Mouse (Mus musculus) heart, embryonic 15.5 days (tissue): ENCODE data around the gene Mns1. TPM values are rescaled to one million over a fixed set of nuclear protein-coding genes. Genes with fewer than 3 reads are reported as not detected.
"Not testable (repeated sequence)": the region's sequence is repeated elsewhere in the genome, so short reads cannot be mapped to it uniquely, and the experiment has no call there.

Experiments used
- ATAC-seq: fragments of 200-750 bp; cut with Nextera tagmentation; replicated peaks from 2 replicates; pipeline ENCODE4 v1.8.0; 2017; ENCODE audit warnings: low read depth, moderate TSS enrichment; ENCODE audit not compliant: insufficient number of reproducible peaks, insufficient read depth, low FRiP score
- H3K27ac ChIP-seq: fragments of 300-500 bp; sonication (generic); 2 replicates; pipeline ENCODE4 v1.5.1; 2015; ENCODE audit warnings: mild to moderate bottlenecking, inconsistent platforms
- H3K27me3 ChIP-seq: fragments of 300-500 bp; sonication (generic); 2 replicates; pipeline ENCODE4 v1.6.1; 2015; ENCODE audit warnings: inconsistent platforms
- H3K36me3 ChIP-seq: fragments of 300-500 bp; sonication (generic); 2 replicates; pipeline ENCODE4 v1.6.1; 2015; ENCODE audit warnings: mild to moderate bottlenecking, inconsistent platforms
- H3K4me1 ChIP-seq: fragments of 300-500 bp; sonication (generic); replicated peaks from 2 replicates; pipeline ENCODE4 v1.6.1; 2015; ENCODE audit warnings: inconsistent platforms
- H3K4me2 ChIP-seq: fragments of 300-500 bp; sonication (generic); 2 replicates; pipeline ENCODE4 v1.6.1; 2015; ENCODE audit warnings: inconsistent platforms, mild to moderate bottlenecking, moderate library complexity
- H3K4me3 ChIP-seq: fragments of 300-500 bp; sonication (generic); 2 replicates; pipeline ENCODE4 v1.5.1; 2015; ENCODE audit warnings: mild to moderate bottlenecking, inconsistent platforms
- H3K9ac ChIP-seq: fragments of 300-500 bp; sonication (generic); 2 replicates; pipeline ENCODE4 v1.6.1; 2015; ENCODE audit warnings: mild to moderate bottlenecking, inconsistent platforms
- H3K9me3 ChIP-seq: fragments of 300-500 bp; sonication (generic); replicated peaks from 2 replicates; pipeline ENCODE4 v1.6.1; 2016; ENCODE audit warnings: inconsistent platforms
- WGBS: fragments of 180-500 bp; shearing (Covaris S2); methylation state at CpG from one replicate; pipeline ENCODE4 v1.1.7; 2015; ENCODE audit warnings: mixed read lengths; 5-methylcytosine and 5-hydroxymethylcytosine counted together
- polyA plus RNA-seq: library from polyadenylated mRNA; unstranded; fragments of >200 nt; fragmentation: Nextera tagmentation; extraction: Ambion mirVana; gene quantifications from 2 replicates; pipeline ENCODE4 v1.2.1, GENCODE M21; 2015

The Mns1 gene
- polyA plus RNA-seq, result 13.1 and 14.0 TPM in 2 replicates

GRCm38 (mm10) chr9:72437822-72438701, at the start of gene Mns1:
Gene Mns1 (plus strand): TSS chr9:72438011.
- Histone ChIP-seq H3K27me3 (no peaks in the 10 kb centered on the region), H3K4me1 (peaks cover 17% of the 10 kb centered on the region), H3K36me3 (no peaks in the 10 kb centered on the region), H3K9ac (peak within 1 kb of the TSS; percentile 61), H3K9me3 (no peaks in the 10 kb centered on the region), H3K27ac (peak within 1 kb of the TSS; percentile 44), H3K4me2 (peak within 1 kb of the TSS; percentile 92), H3K4me3 (peak within 1 kb of the TSS; percentile 63)
- 2% methylated on average over 43 of the region's 43 CpGs for WGBS
- peak; percentile 97 for ATAC-seq

- Histone ChIP-seq H3K9ac (no peak overlapping the region), H3K9me3 (no peaks in the 10 kb centered on the region), H3K4me3 (no peak overlapping the region), H3K27ac (no peak overlapping the region), H3K36me3 (no peaks in the 10 kb centered on the region), H3K4me1 (0 out of 2 replicates have a peak, but pooled peaks cover 5% of the 10 kb centered on the region), H3K27me3 (no peaks in the 10 kb centered on the region), H3K4me2 (no peak overlapping the region)
- 71% methylated on average over 4 of the region's 4 CpGs for WGBS
- no peak for ATAC-seq
Measured at GRCm38 (mm10) chr9:72388934-72389333, 48.9 kb upstream of the Mns1 start.

GRCm38 (mm10) chr9:72389431-72390002, 48.3 kb upstream of the Mns1 start:
- 69% methylated on average over 14 of the region's 14 CpGs for WGBS

GRCm38 (mm10) chr9:72390321-72391077, 47.3 kb upstream of the Mns1 start:
- no peak overlapping the region for H3K27ac ChIP-seq

More at GRCm38 (mm10) chr9:72389431-72390002, 48.3 kb upstream of the Mns1 start:
- Histone ChIP-seq H3K4me3 (no peak overlapping the region), H3K27me3 (no peaks in the 10 kb centered on the region), H3K4me1 (0 out of 2 replicates have a peak, but pooled peaks cover 5% of the 10 kb centered on the region), H3K4me2 (no peak overlapping the region), H3K9ac (no peak overlapping the region), H3K27ac (no peak overlapping the region), H3K36me3 (no peaks in the 10 kb centered on the region), H3K9me3 (no peaks in the 10 kb centered on the region)
- ATAC-seq, result no peak

GRCm38 (mm10) chr9:72392686-72393085, 45.1 kb upstream of the Mns1 start:
- H3K36me3 ChIP-seq, result no peaks in the 10 kb centered on the region
- H3K4me3 ChIP-seq, result no peak overlapping the region
- H3K27me3 ChIP-seq, result no peaks in the 10 kb centered on the region
- H3K9me3 ChIP-seq, result no peaks in the 10 kb centered on the region
- H3K9ac ChIP-seq, result no peak overlapping the region
- H3K4me2 ChIP-seq, result no peak overlapping the region
- 71% methylated on average over 7 of the region's 7 CpGs for WGBS
- H3K4me1 ChIP-seq, result 0 out of 2 replicates have a peak, but pooled peaks cover 5% of the 10 kb centered on the region
- H3K27ac ChIP-seq, result no peak overlapping the region
- ATAC-seq, result no peak

More at GRCm38 (mm10) chr9:72390321-72391077, 47.3 kb upstream of the Mns1 start:
- Histone ChIP-seq H3K4me2 (no peak overlapping the region), H3K36me3 (no peaks in the 10 kb centered on the region), H3K27me3 (no peaks in the 10 kb centered on the region), H3K4me3 (no peak overlapping the region), H3K9me3 (no peaks in the 10 kb centered on the region), H3K9ac (no peak overlapping the region), H3K4me1 (0 out of 2 replicates have a peak, but pooled peaks cover 5% of the 10 kb centered on the region)
- ATAC-seq, result no peak
- 76% methylated on average over 12 of the region's 12 CpGs for WGBS

- WGBS, result 78% methylated on average over 15 of the region's 15 CpGs
- H3K4me3 ChIP-seq, result no peak overlapping the region
- H3K36me3 ChIP-seq, result no peaks in the 10 kb centered on the region
- H3K9me3 ChIP-seq, result no peaks in the 10 kb centered on the region
- H3K9ac ChIP-seq, result no peak overlapping the region
- H3K27ac ChIP-seq, result no peak overlapping the region
- no peak overlapping the region for H3K4me2 ChIP-seq
- H3K27me3 ChIP-seq, result no peaks in the 10 kb centered on the region
- ATAC-seq, result no peak
- H3K4me1 ChIP-seq, result 0 out of 2 replicates have a peak, but pooled peaks cover 5% of the 10 kb centered on the region
Measured at GRCm38 (mm10) chr9:72393238-72393637, 44.6 kb upstream of the Mns1 start.

- WGBS, result 52% methylated on average over 8 of the region's 8 CpGs
- Histone ChIP-seq H3K4me3 (no peak overlapping the region), H3K4me1 (0 out of 2 replicates have a peak, but pooled peaks cover 5% of the 10 kb centered on the region), H3K27ac (no peak overlapping the region), H3K27me3 (no peaks in the 10 kb centered on the region), H3K4me2 (peak overlapping the region; percentile 38; the same call in 1 of the 2 replicates), H3K36me3 (no peaks in the 10 kb centered on the region), H3K9ac (no peak overlapping the region), H3K9me3 (no peaks in the 10 kb centered on the region)
- no peak for ATAC-seq
Measured at GRCm38 (mm10) chr9:72393869-72394341, 43.9 kb upstream of the Mns1 start.

- Histone ChIP-seq H3K4me1 (no peaks in the 10 kb centered on the region), H3K27ac (no peak overlapping the region), H3K4me3 (no peak overlapping the region), H3K9me3 (no peaks in the 10 kb centered on the region), H3K4me2 (no peak overlapping the region), H3K36me3 (no peaks in the 10 kb centered on the region), H3K9ac (no peak overlapping the region), H3K27me3 (no peaks in the 10 kb centered on the region)
- ATAC-seq, result no peak
- 44% methylated on average over 4 of the region's 4 CpGs for WGBS
Measured at GRCm38 (mm10) chr9:72400121-72400520, 37.7 kb upstream of the Mns1 start.

GRCm38 (mm10) chr9:72401769-72402168, 36.0 kb upstream of the Mns1 start:
- ATAC-seq, result not testable (repeated sequence)

GRCm38 (mm10) chr9:72403421-72403820, 34.4 kb upstream of the Mns1 start:
- 67% methylated on average over 6 of the region's 6 CpGs for WGBS
- no peak overlapping the region for H3K4me3 ChIP-seq
- H3K4me2 ChIP-seq, result no peak overlapping the region
- no peak overlapping the region for H3K27ac ChIP-seq
- H3K36me3 ChIP-seq, result no peaks in the 10 kb centered on the region
- no peaks in the 10 kb centered on the region for H3K27me3 ChIP-seq
- H3K9me3 ChIP-seq, result no peaks in the 10 kb centered on the region
- no peak overlapping the region for H3K9ac ChIP-seq
- no peak for ATAC-seq
- H3K4me1 ChIP-seq, result no peaks in the 10 kb centered on the region

More at GRCm38 (mm10) chr9:72401769-72402168, 36.0 kb upstream of the Mns1 start:
- H3K4me3 ChIP-seq, H3K9me3 ChIP-seq, H3K27ac ChIP-seq, H3K4me2 ChIP-seq, H3K27me3 ChIP-seq, H3K4me1 ChIP-seq, H3K36me3 ChIP-seq, H3K9ac ChIP-seq: not testable (repeated sequence)
- WGBS, result 58% methylated on average over 4 of the region's 4 CpGs

- WGBS, result 84% methylated on average over 8 of the region's 8 CpGs
- 0 out of 2 replicates have a peak, but pooled peaks cover 4% of the 10 kb centered on the region for H3K4me1 ChIP-seq
- no peaks in the 10 kb centered on the region for H3K36me3 ChIP-seq
- no peak for ATAC-seq
- H3K9me3 ChIP-seq, result no peaks in the 10 kb centered on the region
- no peak overlapping the region for H3K9ac ChIP-seq
- H3K4me3 ChIP-seq, result no peak overlapping the region
- H3K4me2 ChIP-seq, result no peak overlapping the region
- no peaks in the 10 kb centered on the region for H3K27me3 ChIP-seq
- H3K27ac ChIP-seq, result no peak overlapping the region
Measured at GRCm38 (mm10) chr9:72404446-72404845, 33.4 kb upstream of the Mns1 start.
